ENCODE assay signal across 8 mouse cellular contexts in the genomic region with DNA sequence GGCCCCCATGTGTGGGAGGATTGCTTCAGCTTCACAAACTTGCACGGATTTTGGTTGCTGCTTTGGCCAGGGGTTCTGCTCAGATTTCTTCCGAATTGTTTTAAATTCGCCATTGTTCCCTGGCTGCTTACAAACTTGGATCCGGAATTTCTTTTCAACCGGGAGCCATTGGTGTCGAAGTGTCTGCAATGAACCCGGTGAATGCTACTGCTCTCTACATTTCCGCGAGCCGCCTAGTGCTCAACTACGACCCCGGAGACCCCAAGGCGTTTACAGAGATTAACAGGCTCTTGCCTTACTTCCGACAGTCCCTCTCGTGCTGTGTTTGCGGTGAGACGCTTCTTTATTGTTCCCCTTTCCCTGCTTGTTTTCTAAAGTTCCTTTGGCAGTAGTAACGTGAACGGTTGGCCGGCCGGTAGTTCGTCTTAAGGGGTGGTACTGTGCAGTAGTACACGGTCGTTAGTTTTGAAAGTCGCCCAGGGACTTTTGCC. TPM values are rescaled to one million over a fixed set of nuclear protein-coding genes. Genes with fewer than 3 reads are reported as not detected.
A peak's percentile ranks its signal among the peaks of the same experiment; 100 is the strongest.
DNase-seq lines count a peak whose midpoint lies in the region; ATAC-seq and TF ChIP-seq lines count a peak whose summit lies in the region.

No protein-coding gene starts in this region.

- TF ChIP-seq POLR2A in limb, embryonic 14.5 days (IDR thresholded peaks at IDR 0.05; ENCODE audit: borderline replicate concordance, extremely low read depth, insufficient read depth, insufficient read length) = no peak
- no peak for TF ChIP-seq POLR2A in thymus, adult 2 months (IDR thresholded peaks at IDR 0.05; ENCODE audit: control insufficient read depth, extremely low read depth, insufficient read depth, low read length, poor library complexity)

- no peaks in the 10 kb centered on the region for H3K27me3 ChIP-seq in limb, embryonic 14.5 days (ENCODE audit: control insufficient read depth, insufficient read depth, low read length)
- H3K27me3 ChIP-seq in midbrain, embryonic 14.5 days (ENCODE audit: control insufficient read depth, insufficient read depth, low read length) = no peaks in the 10 kb centered on the region
- H3K27me3 ChIP-seq in thymus, adult 2 months (ENCODE audit: control insufficient read depth, insufficient read depth, low read length) = no peaks in the 10 kb centered on the region

- TF ChIP-seq CTCF in layer of hippocampus, adult 2 months (conservative IDR thresholded peaks at IDR 0.05) = no peak
- TF ChIP-seq CTCF in thymus, adult 2 months (IDR thresholded peaks at IDR 0.05; ENCODE audit: borderline replicate concordance, control insufficient read depth, extremely low read depth, insufficient read depth, low read length, poor library complexity) = no peak

- peaks cover 27% of the 10 kb centered on the region for H3K4me1 ChIP-seq in limb, embryonic 14.5 days (ENCODE audit: control insufficient read depth, insufficient read depth, low read length)
- H3K4me1 ChIP-seq in midbrain, embryonic 14.5 days (ENCODE audit: control insufficient read depth, insufficient read depth, low read length) = peaks cover 27% of the 10 kb centered on the region
- peaks cover 10% of the 10 kb centered on the region for H3K4me1 ChIP-seq in thymus, adult 2 months (replicated peaks; ENCODE audit: control insufficient read depth, insufficient read depth, low read length)

- H3K9ac ChIP-seq in limb, embryonic 14.5 days (ENCODE audit: low read depth, low read length, severe bottlenecking) = peak overlapping the region; percentile 99
- H3K9ac ChIP-seq in midbrain, embryonic 14.5 days (replicated peaks; ENCODE audit: low read length) = peak overlapping the region; percentile 99

- peak; percentile 6 to 7; a peak in 1 of 4 replicates for ATAC-seq in hematopoietic stem cell, adult 5-6 weeks (replicated peaks in 1 of 2; ENCODE audit: insufficient read depth in 1 of 2, low FRiP score in 2 of 2, low TSS enrichment in 1 of 2, low read depth in 1 of 2, poor library complexity in 2 of 2, severe bottlenecking in 2 of 2)
- ATAC-seq in limb, embryonic 14.5 days (ENCODE audit: low FRiP score, low read depth) = no peak
- ATAC-seq in midbrain, embryonic 14.5 days (ENCODE audit: low FRiP score, low TSS enrichment) = no peak

- peak overlapping the region; percentile 93 for H3K4me3 ChIP-seq in layer of hippocampus, adult 2 months
- H3K4me3 ChIP-seq in limb, embryonic 14.5 days (replicated peaks; ENCODE audit: low read length) = peak overlapping the region; percentile 97
- H3K4me3 ChIP-seq in midbrain, embryonic 14.5 days (replicated peaks; ENCODE audit: low read depth, low read length) = peak overlapping the region; percentile 98
- H3K4me3 ChIP-seq in thymus, adult 2 months (ENCODE audit: control insufficient read depth, insufficient read depth, low read length) = peak overlapping the region; percentile 64

- H3K36me3 ChIP-seq in limb, embryonic 14.5 days (ENCODE audit: control insufficient read depth, insufficient read depth, low read length) = no peaks in the 10 kb centered on the region; the same call in 1 of the 2 replicates
- H3K36me3 ChIP-seq in midbrain, embryonic 14.5 days (ENCODE audit: control insufficient read depth, insufficient read depth, low read length) = no peaks in the 10 kb centered on the region
- no peaks in the 10 kb centered on the region for H3K36me3 ChIP-seq in thymus, adult 2 months (ENCODE audit: control insufficient read depth, insufficient read depth, low read length)

- peak overlapping the region; percentile 90 for H3K4me2 ChIP-seq in limb, embryonic 14.5 days (replicated peaks; ENCODE audit: low read depth, low read length, severe bottlenecking)
- peak overlapping the region; percentile 94 for H3K4me2 ChIP-seq in midbrain, embryonic 14.5 days (ENCODE audit: low read length)

- DNase-seq in layer of hippocampus, adult 2 months (ENCODE audit: low spot score in 2 of 2) = peak in 1 of 2 experiments; percentile 29
- no peak for DNase-seq in layer of hippocampus, adult 8-10 months (ENCODE audit: low spot score in 2 of 2)
- peak; percentile 66 for DNase-seq in embryo, embryonic 11 days
- DNase-seq in limb, embryonic 14.5 days (ENCODE audit: low spot score) = no peak
- peak; percentile 50 for DNase-seq in midbrain, embryonic 14.5 days
- DNase-seq in thymus, adult 2 months = peak; percentile 48
- no peak for DNase-seq in natural killer cell, adult 2 months (ENCODE audit: low spot score in 2 of 2)

- WGBS in limb, embryonic 14.5 days = 0% methylated on average over 25 of the region's 25 CpGs
- WGBS in midbrain, embryonic 14.5 days = under 1% methylated on average over 25 of the region's 25 CpGs
- under 1% methylated on average over 25 of the region's 25 CpGs for WGBS in thymus, adult 2 months

- peak overlapping the region; percentile 100 for H3K27ac ChIP-seq in layer of hippocampus, adult 2 months
- H3K27ac ChIP-seq in limb, embryonic 14.5 days (replicated peaks; ENCODE audit: low read depth, low read length) = peak overlapping the region; percentile 100
- peak overlapping the region; percentile 99 for H3K27ac ChIP-seq in midbrain, embryonic 14.5 days (replicated peaks; ENCODE audit: low read depth, low read length)
- peak overlapping the region; percentile 85 for H3K27ac ChIP-seq in thymus, adult 2 months (ENCODE audit: control insufficient read depth, insufficient read depth, low read length)

- no peaks in the 10 kb centered on the region for H3K9me3 ChIP-seq in limb, embryonic 14.5 days (ENCODE audit: control insufficient read depth, low read length)
- H3K9me3 ChIP-seq in midbrain, embryonic 14.5 days (ENCODE audit: control insufficient read depth, low read length) = no peaks in the 10 kb centered on the region

RNA-seq across cellular contexts. Expression of gene Msl2, which starts 1.2 kb away (rescaled TPM):
- 10 to 100 TPM; 67.8 to 68.4 TPM for total RNA-seq in layer of hippocampus, adult 2 months (2021)
- 10 to 100 TPM; 66.6 to 73.6 (median 67.9) TPM for total RNA-seq in layer of hippocampus, adult 8-10 months (2022)
- total RNA-seq in hematopoietic stem cell, adult 5-6 weeks (2017) = 56.6 and 63.2 TPM in 2 replicates
- 22.4 and 26.9 TPM in 2 replicates for polyA plus RNA-seq in limb, embryonic 14.5 days (2012; rRNA removed)
- polyA plus RNA-seq in limb, embryonic 14.5 days (2014; fragmentation: Nextera tagmentation; extraction: Ambion mirVana) = 6.9 and 7.0 TPM in 2 replicates
- polyA plus RNA-seq in midbrain, embryonic 14.5 days (2014; fragmentation: Nextera tagmentation; extraction: Ambion mirVana) = 7.2 and 12.5 TPM in 2 replicates
- polyA plus RNA-seq in thymus, adult 2 months (2012; rRNA removed) = 64.0 and 91.7 TPM in 2 replicates

RNA-seq across cellular contexts. Expression of gene Pccb, which starts 40.4 kb away (rescaled TPM):
- 10 to 100 TPM; 43.5 to 45.5 TPM for total RNA-seq in layer of hippocampus, adult 2 months (2021)
- total RNA-seq in layer of hippocampus, adult 8-10 months (2022) = 10 to 100 TPM; 42.8 to 54.5 (median 47.5) TPM
- total RNA-seq in hematopoietic stem cell, adult 5-6 weeks (2017) = 14.8 and 18.1 TPM in 2 replicates
- polyA plus RNA-seq in limb, embryonic 14.5 days (2012; rRNA removed) = 73.7 and 80.0 TPM in 2 replicates
- 29.6 and 30.0 TPM in 2 replicates for polyA plus RNA-seq in limb, embryonic 14.5 days (2014; fragmentation: Nextera tagmentation; extraction: Ambion mirVana)
- 25.8 and 26.8 TPM in 2 replicates for polyA plus RNA-seq in midbrain, embryonic 14.5 days (2014; fragmentation: Nextera tagmentation; extraction: Ambion mirVana)
- 43.4 and 43.8 TPM in 2 replicates for polyA plus RNA-seq in thymus, adult 2 months (2012; rRNA removed)

Comparison
In these comparisons a context has a peak if more than half of its experiments do, and no peak if none do; other contexts are left out.
1. DNase-seq: peak in embryo, embryonic 11 days (single experiment), midbrain, embryonic 14.5 days (single experiment) and thymus, adult 2 months (single experiment); none in layer of hippocampus, adult 8-10 months (0 of 2), limb, embryonic 14.5 days (single experiment) and natural killer cell, adult 2 months (0 of 2).
2. ATAC-seq: peak in hematopoietic stem cell, adult 5-6 weeks (2 of 2); none in limb, embryonic 14.5 days (single experiment) and midbrain, embryonic 14.5 days (single experiment).
3. Peak in every context shown above with its lines, with median percentiles within 50 percentile points of each other: H3K27ac ChIP-seq and H3K4me3 ChIP-seq.